Mouse (Mus musculus) intestine, embryonic 16.5 days (tissue): Measurements from ENCODE around the gene Son. TPM values are rescaled to one million over a fixed set of nuclear protein-coding genes. Genes with fewer than 3 reads are reported as not detected.

Experiments
- ATAC-seq: fragments of 200-750 bp; cut with Nextera tagmentation; 2 replicates; pipeline ENCODE4 v1.8.0; 2017; ENCODE audit warnings: moderate TSS enrichment, moderate library complexity
- H3K27ac ChIP-seq: fragments of 300-500 bp; sonication (generic); 2 replicates; pipeline ENCODE4 v1.5.1; 2014; ENCODE audit warnings: mild to moderate bottlenecking, low read length
- H3K27me3 ChIP-seq: fragments of 300-500 bp; sonication (generic); replicated peaks from 2 replicates; pipeline ENCODE4 v1.6.1; 2014; ENCODE audit warnings: low read length, control low read depth, mixed read lengths; ENCODE audit not compliant: control insufficient read depth, insufficient read depth
- H3K36me3 ChIP-seq: fragments of 300-500 bp; sonication (generic); 2 replicates; pipeline ENCODE4 v1.6.1; 2014; ENCODE audit warnings: low read length, control low read depth; ENCODE audit not compliant: control insufficient read depth, insufficient read depth
- H3K4me1 ChIP-seq: fragments of 300-500 bp; sonication (generic); 2 replicates; pipeline ENCODE4 v1.6.1; 2014; ENCODE audit warnings: low read length, control low read depth, mixed read lengths; ENCODE audit not compliant: control insufficient read depth, insufficient read depth
- H3K4me2 ChIP-seq: fragments of 300-500 bp; sonication (generic); 2 replicates; pipeline ENCODE4 v1.6.1; 2014; ENCODE audit warnings: low read depth, low read length, control low read depth
- H3K4me3 ChIP-seq: fragments of 300-500 bp; sonication (generic); 2 replicates; pipeline ENCODE4 v1.5.1; 2014; ENCODE audit warnings: mild to moderate bottlenecking, low read length
- H3K9ac ChIP-seq: fragments of 300-500 bp; sonication (generic); 2 replicates; pipeline ENCODE4 v1.6.1; 2014; ENCODE audit warnings: low read depth, low read length
- H3K9me3 ChIP-seq: fragments of 300-500 bp; sonication (generic); 2 replicates; pipeline ENCODE4 v1.6.1; 2016; ENCODE audit warnings: low read length, control low read depth; ENCODE audit not compliant: control insufficient read depth
- WGBS: fragments of 180-500 bp; shearing (Covaris S2); extraction: QIAGEN DNeasy Blood & Tissue Kit; methylation state at CpG from one replicate; pipeline ENCODE4 v1.1.7; 2014; 5-methylcytosine and 5-hydroxymethylcytosine counted together
- polyA plus RNA-seq: library from polyadenylated mRNA; unstranded; fragments of >200 nt; fragmentation: Nextera tagmentation; extraction: Ambion mirVana; gene quantifications from 2 replicates; pipeline ENCODE4 v1.2.1, GENCODE M21; 2015

Son gene
- polyA plus RNA-seq, 1 experiment from 2014 or later, result 76.6 TPM

DNA sequence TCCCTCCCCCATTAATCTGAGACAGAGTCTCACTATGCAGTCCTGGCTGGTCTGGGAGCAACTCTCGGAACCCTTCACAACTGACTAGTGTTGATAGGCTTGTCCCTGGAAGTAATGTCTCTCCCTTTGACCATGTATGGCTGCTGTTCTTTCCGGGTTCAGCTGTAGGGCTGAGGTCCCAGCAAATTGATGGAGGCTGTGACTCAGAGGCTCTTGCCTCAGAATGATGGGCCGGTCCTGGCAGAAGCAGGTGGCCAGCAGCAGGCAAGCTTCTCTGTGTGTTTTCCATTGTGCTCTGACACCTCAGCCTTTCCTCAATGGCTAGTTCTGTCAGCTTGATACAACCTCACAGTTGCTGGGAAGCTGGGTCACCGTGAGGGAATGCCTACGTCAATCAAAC is 34.8 kb upstream of the Son start:
- Histone ChIP-seq H3K27me3 (no peaks in the 10 kb centered on the region), H3K36me3 (no peaks in the 10 kb centered on the region), H3K9ac (no peak overlapping the region), H3K4me3 (no peak overlapping the region), H3K4me1 (no peaks in the 10 kb centered on the region), H3K9me3 (no peaks in the 10 kb centered on the region), H3K27ac (no peak overlapping the region), H3K4me2 (no peak overlapping the region)
- ATAC-seq, result no peak
- WGBS, result 76% methylated on average over 5 of the region's 5 CpGs

DNA sequence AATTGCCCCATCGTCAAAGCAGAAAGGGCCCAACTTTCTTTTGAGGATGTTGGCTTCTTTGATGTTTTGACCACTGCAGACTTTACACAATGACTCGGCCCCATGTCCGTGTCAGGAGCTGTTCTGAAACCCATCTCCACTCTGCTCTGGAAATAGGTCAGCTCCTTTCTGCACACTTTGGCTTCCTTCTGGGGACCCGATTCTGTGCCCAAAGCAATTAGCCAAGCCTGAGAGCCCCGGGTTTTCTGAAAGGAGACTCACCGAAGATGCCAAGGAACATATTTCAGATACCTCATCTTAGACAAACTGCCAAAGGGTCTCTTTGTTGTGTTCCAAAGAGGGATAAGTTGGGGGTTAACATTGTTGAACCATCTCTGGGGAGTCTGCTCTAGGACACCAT is 32.8 kb upstream of the Son start:
- Histone ChIP-seq H3K4me3 (no peak overlapping the region), H3K9me3 (no peaks in the 10 kb centered on the region), H3K27me3 (no peaks in the 10 kb centered on the region)

DNA sequence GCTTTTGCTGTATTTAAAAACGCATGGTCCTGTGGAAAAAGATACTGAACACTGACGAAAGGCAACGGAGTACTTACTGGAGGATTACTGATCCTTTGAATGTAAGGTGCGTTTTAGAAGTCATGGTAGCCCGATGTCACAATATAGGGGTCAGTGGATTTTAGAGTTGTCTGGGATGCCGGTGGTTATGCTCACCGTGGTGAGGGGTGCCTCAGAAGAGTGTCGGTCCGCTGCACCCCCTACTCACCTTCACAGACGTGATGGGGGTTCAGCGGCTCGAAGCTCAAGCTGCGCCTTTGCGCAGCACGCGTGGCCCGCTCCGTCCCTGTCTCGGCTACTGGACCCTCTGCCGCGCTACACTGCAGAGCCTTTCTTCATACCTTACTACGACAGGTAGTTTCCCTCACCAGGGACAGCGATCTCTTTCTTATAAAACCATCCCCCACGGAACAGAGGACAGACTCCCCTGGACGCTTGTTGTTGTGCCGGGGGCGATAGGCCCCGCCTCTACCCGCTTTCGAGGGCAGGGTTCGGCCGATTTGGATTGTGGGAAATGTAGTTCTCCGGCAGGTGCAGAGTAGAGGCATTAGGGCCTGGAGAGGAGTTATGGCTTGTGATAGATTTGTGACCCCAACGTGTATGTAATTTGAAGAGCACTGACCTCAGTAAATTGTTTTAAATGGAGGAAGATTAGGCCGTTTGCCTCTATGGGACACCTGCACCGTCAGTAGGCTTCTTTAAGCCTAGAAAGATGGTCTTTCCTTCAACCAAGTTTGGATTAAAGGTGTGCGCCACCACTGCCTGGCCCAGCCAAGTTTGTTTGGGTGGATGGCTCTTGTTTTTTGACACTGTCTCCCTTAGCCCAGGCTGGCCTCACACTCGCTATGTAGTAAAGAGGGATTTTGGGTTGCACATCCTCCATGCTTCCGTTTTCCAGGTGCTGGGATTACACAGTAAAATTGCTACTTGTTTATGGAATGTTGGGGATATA is 28.5 kb upstream of the Son start, which contains the start of gene Dnajc28:
TSS of gene Dnajc28 (minus strand) at position 516 of the 991 bp plus-strand sequence.
- 9% methylated on average over 39 of the region's 39 CpGs for WGBS
- H3K4me1 ChIP-seq, result peaks cover 3% of the 10 kb centered on the region; the same call in 1 of the 2 replicates
- H3K27me3 ChIP-seq, result no peaks in the 10 kb centered on the region
- H3K27ac ChIP-seq, result no peak within 1 kb of the TSS
- peak within 1 kb of the TSS; percentile 68 for H3K4me3 ChIP-seq
- peak; percentile 94 for ATAC-seq
- H3K9me3 ChIP-seq, result no peaks in the 10 kb centered on the region
- peak within 1 kb of the TSS; percentile 75 for H3K9ac ChIP-seq
- peak within 1 kb of the TSS; percentile 87 for H3K4me2 ChIP-seq
- peaks cover 15% of the 10 kb centered on the region for H3K36me3 ChIP-seq

More for the DNA sequence above, 32.8 kb upstream of the Son start:
- no peak overlapping the region for H3K9ac ChIP-seq
- ATAC-seq, result no peak
- no peak overlapping the region for H3K4me2 ChIP-seq
- 87% methylated on average over 6 of the region's 6 CpGs for WGBS
- peaks cover 3% of the 10 kb centered on the region; the same call in 1 of the 2 replicates for H3K4me1 ChIP-seq
- H3K36me3 ChIP-seq, result no peaks in the 10 kb centered on the region
- no peak overlapping the region for H3K27ac ChIP-seq

- Histone ChIP-seq H3K4me3 (no peak overlapping the region), H3K4me1 (peaks cover 3% of the 10 kb centered on the region; the same call in 1 of the 2 replicates), H3K4me2 (no peak overlapping the region), H3K27ac (no peak overlapping the region), H3K9ac (no peak overlapping the region), H3K9me3 (no peaks in the 10 kb centered on the region), H3K36me3 (peaks cover 19% of the 10 kb centered on the region), H3K27me3 (no peaks in the 10 kb centered on the region)
- WGBS, result 78% methylated on average over 5 of the region's 5 CpGs
- no peak for ATAC-seq
Measured at GRCm38 (mm10) chr16:91620185-91620584, 27.1 kb upstream of the Son start.

GRCm38 (mm10) chr16:91620991-91621390 is 26.3 kb upstream of the Son start:
- ATAC-seq, result no peak
- peaks cover 3% of the 10 kb centered on the region; the same call in 1 of the 2 replicates for H3K4me1 ChIP-seq
- H3K9me3 ChIP-seq, result no peaks in the 10 kb centered on the region
- whole genome bisulfite sequencing, result 93% methylated on average over 11 of the region's 11 CpGs
- no peak overlapping the region for H3K4me2 ChIP-seq
- no peaks in the 10 kb centered on the region for H3K27me3 ChIP-seq
- no peak overlapping the region for H3K4me3 ChIP-seq
- no peak overlapping the region for H3K9ac ChIP-seq
- no peak overlapping the region for H3K27ac ChIP-seq
- peaks cover 20% of the 10 kb centered on the region for H3K36me3 ChIP-seq

GRCm38 (mm10) chr16:91623074-91623473 is 24.2 kb upstream of the Son start:
- Histone ChIP-seq H3K27me3 (no peaks in the 10 kb centered on the region), H3K9ac (no peak overlapping the region), H3K4me2 (no peak overlapping the region), H3K4me1 (peaks cover 3% of the 10 kb centered on the region; the same call in 1 of the 2 replicates), H3K9me3 (no peaks in the 10 kb centered on the region), H3K4me3 (no peak overlapping the region), H3K36me3 (peaks cover 25% of the 10 kb centered on the region), H3K27ac (no peak overlapping the region)
- WGBS, result 94% methylated on average over 9 of the region's 9 CpGs
- ATAC-seq, result no peak

- no peak for ATAC-seq
- peaks cover 33% of the 10 kb centered on the region for H3K36me3 ChIP-seq
- H3K27me3 ChIP-seq, result no peaks in the 10 kb centered on the region
- no peak overlapping the region for H3K4me3 ChIP-seq
- H3K9ac ChIP-seq, result no peak overlapping the region
- 89% methylated on average over 7 of the region's 7 CpGs for whole genome bisulfite sequencing
- no peaks in the 10 kb centered on the region for H3K4me1 ChIP-seq
- H3K27ac ChIP-seq, result no peak overlapping the region
- H3K4me2 ChIP-seq, result no peak overlapping the region
- H3K9me3 ChIP-seq, result no peaks in the 10 kb centered on the region
Measured at GRCm38 (mm10) chr16:91627831-91628230, 19.5 kb upstream of the Son start.

- Histone ChIP-seq H3K36me3 (peaks cover 27% of the 10 kb centered on the region), H3K27ac (no peak overlapping the region), H3K9ac (no peak overlapping the region), H3K27me3 (no peaks in the 10 kb centered on the region), H3K4me3 (no peak overlapping the region), H3K9me3 (no peaks in the 10 kb centered on the region), H3K4me2 (no peak overlapping the region), H3K4me1 (no peaks in the 10 kb centered on the region)
- no peak for ATAC-seq
- 95% methylated on average over 3 of the region's 3 CpGs for WGBS
Measured at GRCm38 (mm10) chr16:91628673-91629072, 18.6 kb upstream of the Son start.

DNA sequence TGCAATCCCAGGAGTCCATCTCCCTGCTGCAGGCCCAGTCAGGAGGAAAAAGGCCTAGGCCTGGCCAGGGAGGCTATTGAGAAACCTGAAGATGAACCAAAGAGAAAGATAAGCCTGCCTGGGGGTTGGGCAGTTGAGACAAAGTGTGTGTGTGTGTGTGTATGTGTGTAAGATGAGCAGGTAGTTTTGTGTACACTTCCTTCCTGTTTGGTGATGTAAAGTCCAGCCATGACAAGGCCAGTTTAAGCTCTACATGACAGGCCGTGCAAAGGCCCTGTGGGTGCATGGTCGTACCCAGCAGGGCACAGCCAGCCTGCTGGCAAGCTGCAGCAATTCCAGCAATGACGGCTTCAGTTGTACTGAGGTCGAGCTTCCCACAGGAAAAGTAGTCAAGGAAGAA is 17.6 kb upstream of the Son start:
- H3K9me3 ChIP-seq, result no peaks in the 10 kb centered on the region
- H3K9ac ChIP-seq, result no peak overlapping the region
- no peaks in the 10 kb centered on the region for H3K4me1 ChIP-seq
- ATAC-seq, result no peak
- H3K27ac ChIP-seq, result no peak overlapping the region
- H3K4me2 ChIP-seq, result no peak overlapping the region
- H3K36me3 ChIP-seq, result peaks cover 27% of the 10 kb centered on the region
- WGBS, result 90% methylated on average over 4 of the region's 4 CpGs
- H3K4me3 ChIP-seq, result no peak overlapping the region
- H3K27me3 ChIP-seq, result no peaks in the 10 kb centered on the region
